Mouse (Mus musculus): Measurements from ENCODE around the gene Slc25a23.

Gene Slc25a23

DNA sequence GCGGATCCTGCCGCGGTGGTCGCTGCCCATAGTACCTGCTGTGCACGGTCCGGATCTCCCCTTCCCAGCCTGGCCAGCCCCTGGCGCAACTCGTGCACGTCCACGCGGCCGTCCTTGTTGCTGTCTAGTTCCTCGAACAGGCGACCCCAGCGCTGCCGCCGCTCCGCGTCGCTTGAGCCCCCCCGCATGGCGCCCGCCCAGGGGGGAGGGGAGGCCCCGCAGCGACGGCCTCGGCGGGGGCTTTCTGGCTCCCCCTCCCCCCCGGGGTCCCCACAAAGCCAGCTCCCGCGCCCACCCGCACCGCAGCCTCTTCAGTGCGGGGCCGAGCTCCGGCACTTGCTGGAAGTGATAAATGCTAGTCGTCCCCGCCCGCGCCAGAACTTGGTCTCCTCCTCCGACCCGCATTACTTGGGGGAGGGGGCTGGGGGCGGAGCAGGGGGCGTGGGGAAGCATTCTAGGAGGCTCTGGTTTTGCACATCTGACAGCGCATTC, at the start of gene Slc25a23:
Gene Slc25a23, minus strand, starts transcription at position 378 of the 492 bp plus-strand sequence.
- DNase-seq (ENCODE audit: low spot score): no peak

DNA sequence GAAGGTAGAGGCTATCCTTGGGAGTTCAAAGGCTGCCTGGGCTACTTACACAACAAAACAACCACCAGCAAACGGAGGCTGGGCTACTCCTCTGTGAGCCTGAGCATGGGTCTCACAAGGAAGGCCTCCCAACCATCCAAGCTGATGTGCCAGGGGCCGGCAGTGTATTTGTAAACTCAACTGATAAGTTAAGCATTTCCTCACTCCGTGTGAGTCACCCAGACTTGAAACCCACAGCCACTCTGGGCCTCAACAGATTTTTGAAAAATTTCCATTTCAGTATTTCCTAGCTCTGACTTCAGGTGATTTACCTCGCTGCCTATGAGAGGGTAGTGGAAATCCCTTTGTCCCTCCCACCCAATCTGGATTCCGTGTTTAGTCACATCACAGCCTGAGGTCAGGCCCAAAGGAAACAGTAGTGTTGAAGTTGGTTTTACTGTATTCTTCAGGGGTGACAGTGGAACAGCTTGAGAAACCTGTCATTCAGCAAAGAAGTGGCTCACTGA, 49.1 kb upstream of the Slc25a23 start:
- DNase-seq (ENCODE audit: low spot score): no peak

DNA sequence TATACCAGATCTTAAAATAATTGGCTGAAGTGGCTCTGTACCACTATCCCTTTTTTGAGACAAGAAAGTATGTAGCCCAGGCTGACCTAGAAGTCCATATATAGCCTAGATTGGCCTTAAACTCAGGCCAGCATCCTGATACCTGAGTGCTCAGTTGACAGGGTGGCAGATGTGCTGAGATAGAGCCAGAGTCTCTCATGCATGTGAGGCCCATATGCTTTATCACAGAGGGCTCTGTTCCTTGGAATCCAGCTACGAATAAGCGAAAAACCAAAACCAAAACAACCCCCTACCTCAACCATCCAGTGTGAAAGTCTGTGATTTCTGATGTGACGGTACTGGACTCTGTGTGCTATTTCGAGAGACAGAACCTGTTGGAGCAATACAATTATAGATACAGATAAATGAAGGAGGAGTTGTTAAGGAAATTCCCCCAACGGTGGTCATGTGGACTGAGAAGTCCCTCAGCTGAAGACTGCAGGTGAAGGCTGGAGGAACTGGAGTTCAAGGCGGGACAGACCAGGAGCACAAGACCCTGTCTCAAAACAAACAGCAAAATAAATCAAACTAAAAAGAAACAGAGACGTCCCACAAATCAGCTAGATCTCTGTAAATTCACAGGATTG, 48.5 kb upstream of the Slc25a23 start:
- no peak for DNase-seq (ENCODE audit: low spot score)

DNA sequence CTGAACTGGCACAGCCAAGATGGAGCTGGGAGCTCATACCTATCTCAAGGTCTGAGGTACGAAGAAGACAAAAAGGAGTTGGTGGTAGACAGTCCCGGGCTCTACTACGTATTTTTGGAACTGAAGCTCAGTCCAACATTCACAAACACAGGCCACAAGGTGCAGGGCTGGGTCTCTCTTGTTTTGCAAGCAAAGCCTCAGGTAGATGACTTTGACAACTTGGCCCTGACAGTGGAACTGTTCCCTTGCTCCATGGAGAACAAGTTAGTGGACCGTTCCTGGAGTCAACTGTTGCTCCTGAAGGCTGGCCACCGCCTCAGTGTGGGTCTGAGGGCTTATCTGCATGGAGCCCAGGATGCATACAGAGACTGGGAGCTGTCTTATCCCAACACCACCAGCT, 47.4 kb upstream of the Slc25a23 start:
- no peak for DNase-seq (ENCODE audit: low spot score)

DNA sequence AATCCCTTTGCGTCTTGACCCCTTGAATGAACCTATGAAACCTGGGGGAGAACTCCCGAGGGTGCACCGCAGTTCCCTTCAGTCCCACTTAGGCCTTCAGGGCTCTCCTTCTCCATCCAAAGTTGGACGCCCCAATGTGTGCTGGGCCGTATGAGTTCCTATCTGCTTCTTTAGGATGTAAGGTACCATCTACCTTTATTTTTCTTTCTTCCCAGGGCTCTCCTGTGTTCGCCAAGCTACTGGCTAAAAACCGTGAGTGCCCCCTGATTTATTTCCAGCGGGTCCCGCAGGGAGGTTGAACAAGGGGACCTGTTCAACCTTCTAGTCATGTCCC, 46.3 kb upstream of the Slc25a23 start:
- DNase-seq (ENCODE audit: low spot score): no peak

DNA sequence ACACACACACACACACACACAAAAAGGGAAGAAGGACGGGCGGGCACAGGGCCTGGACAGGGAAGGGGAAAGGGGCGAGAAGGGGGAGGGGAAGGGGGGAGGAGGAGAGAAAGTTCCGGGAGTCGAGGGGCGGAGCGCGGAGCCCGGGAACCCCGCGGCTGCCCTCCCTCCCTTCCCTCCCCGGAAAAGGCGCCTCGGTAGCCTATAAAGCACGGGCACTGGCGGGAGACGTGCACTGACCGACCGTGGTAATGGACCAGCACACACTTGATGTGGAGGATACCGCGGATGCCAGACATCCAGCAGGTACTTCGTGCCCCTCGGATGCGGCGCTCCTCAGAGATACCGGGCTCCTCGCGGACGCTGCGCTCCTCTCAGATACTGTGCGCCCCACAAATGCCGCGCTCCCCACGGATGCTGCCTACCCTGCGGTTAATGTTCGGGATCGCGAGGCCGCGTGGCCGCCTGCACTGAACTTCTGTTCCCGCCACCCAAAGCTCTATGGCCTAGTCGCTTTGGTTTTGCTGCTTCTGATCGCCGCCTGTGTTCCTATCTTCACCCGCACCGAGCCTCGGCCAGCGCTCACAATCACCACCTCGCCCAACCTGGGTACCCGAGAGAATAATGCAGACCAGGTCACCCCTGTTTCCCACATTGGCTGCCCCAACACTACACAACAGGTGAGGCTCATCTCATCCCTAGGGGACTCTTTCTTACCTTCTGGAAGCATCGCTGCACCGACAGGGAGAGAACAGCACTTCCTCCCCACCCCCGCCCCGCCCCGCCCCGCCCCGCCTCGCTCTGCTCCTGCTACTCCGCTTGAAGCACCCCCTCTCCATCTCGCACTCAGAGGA, 45.7 kb upstream of the Slc25a23 start, which contains the start of gene Tnfsf9:
Gene Tnfsf9, plus strand, starts transcription at position 145 of the 854 bp plus-strand sequence.
- DNase-seq (ENCODE audit: low spot score): no peak

DNA sequence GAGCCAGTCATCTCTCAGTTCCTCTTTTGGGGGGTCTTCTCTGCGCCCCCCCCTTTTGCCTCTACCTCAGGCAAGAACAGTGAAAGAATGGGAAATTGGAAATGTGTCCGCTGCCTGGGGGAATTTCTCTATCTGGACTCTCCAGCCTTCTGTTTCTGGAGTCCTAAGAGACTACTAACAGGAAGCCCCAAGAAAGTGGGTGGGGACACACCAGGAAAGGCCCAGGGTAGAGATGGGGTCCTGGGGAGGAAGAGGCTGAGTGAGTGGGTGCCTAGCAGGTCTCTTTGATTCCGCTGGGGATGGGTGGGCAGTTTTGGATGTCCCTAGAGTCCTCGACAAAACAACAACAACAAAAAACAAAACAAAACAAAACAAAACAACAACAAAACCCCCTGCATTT, 44.8 kb upstream of the Slc25a23 start:
- DNase-seq (ENCODE audit: low spot score): no peak

DNA sequence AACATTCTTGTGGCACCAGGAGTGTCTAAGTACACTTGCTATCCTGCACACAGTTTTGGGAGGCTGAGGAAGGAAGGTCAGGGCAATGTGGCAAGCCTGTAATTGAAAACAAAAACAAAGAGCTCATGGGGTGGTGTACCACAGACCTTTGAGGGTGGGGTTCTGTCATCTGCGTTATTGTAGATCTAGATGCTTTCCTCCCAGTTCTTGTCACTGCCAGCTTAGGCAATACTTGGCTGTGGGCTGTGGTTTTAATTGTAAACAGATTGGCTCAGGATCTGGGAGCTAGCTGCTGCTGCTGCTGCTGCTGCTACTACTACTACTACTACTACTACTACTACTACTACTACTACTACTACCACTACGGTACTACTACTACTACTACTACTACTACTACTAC, 42.6 kb upstream of the Slc25a23 start:
- no peak for DNase-seq (ENCODE audit: low spot score)

DNA sequence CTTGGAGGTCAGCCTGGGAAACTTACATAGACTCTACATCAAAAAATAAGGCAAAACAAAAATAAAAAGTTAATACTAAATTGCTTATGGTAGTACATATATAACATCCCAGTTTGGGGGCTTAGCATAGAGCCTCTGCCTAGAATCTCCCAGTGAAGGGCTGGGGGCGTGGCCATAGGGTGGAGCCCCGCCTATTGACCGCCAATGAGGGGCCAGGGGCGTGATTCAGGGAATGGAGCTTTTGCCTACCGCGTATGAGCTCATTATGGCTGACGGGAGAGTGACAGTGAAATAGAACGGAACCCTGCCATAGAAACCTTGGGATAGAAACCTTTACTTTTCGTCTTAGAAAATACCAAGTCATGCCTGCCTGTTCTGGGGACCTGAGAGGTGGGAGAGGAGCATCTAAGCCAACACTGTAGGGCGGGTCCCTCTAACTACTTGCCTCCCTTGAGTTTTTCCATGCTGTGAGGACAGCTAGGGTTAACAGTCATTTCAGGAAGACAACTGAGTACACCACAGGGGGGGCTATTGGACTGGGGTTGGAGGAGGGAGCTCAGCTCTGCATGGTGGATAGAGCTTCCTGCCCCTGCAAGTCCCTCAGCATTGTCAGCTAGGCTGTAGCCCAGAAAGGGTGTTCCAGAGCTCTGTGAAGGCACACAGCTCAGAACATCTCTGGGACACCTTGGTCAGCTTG, 40.1 kb upstream of the Slc25a23 start:
- no peak for DNase-seq (ENCODE audit: low spot score)

DNA sequence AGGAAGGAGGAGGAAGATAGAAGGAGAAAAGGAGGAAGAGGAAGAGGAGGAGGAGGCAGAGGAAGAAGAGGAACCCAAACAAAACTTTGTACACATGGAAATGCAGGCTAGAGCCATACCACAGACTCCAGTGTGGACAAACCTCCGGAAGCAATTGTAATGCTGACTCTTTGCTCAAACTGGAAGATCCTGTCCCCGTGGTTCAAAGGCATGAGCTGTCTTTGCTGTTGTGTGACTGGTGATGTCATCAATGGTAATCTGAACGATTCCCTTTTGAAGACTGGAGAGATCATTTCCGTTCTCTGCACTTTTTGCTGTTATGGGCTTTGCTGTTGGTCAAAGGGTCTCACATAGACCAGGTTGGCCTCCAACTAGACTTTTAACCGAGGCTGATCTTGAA, 38.7 kb upstream of the Slc25a23 start:
- DNase-seq (ENCODE audit: low spot score): no peak

DNA sequence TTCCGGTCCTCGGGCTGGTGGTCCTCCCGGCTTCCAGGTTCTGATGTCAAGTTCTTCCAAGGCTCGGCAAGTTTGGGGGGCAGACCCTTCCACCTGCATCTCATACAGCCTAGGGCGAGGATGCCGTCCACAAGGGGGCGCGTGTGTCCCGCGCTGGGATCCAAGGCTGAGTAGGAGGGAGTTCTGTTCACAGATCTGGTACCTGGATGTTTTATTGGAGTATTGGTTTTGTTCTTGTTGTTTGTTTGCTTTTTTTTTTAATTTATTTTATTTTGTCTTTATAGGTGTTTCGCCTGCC, 36.9 kb upstream of the Slc25a23 start:
- DNase-seq (ENCODE audit: low spot score): peak; percentile 60

DNA sequence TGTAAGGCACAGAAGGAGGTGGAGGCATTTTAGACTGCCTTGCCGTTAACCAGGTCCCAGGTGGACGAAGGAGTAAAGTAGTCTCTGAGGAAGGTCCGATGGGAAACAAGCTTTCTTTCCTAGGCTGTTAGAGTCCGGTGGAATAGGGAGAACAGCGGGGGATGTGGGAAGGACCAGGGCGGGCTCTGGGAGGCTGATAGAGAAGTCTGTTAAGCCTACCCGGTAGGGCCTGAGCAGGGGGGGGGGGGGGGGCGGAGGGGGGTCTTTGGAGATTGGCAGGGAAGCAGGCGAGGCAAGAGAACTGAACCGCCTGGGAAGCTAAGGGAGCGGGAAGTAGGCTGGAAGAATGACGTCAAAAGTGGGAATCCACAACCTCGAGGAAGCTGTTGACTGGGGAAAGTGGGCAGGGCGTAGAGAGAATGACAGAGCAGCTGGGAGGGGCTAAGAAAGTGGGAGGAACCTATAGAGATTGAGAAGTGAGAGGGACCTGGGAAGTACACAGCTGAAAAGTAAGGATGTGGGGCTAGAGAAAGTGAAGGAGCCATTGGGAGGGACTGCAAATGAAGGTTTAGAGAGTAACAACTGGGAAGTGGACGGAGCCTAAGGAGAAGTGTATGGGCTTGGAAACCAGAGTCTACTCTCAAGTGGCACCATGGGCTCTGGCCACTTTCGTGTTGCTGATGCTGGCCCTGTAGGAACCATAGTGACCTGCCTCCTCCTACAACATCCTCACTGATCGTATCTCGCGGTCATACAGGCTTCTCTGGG, 36.4 kb upstream of the Slc25a23 start:
- no peak for DNase-seq (ENCODE audit: low spot score)

DNA sequence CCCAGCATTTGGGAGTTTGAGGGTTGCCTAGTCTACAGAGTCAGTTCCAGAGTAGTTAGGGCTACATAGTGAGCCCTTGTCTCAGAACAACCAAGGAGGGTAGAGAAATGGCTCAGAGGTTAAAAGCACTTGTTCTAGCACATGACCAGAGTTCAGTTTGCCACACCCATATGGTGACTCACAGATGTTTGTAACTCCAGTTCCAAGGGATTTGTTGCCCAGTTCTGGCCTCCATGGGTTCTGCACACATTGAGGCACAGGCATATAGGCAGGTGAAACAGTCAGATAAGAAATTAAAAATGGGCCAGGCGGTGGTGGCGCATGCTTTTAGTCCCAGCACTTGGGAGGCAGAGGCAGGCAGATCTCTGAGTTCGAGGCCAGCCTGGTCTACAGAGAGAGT, 34.6 kb upstream of the Slc25a23 start:
- no peak for DNase-seq (ENCODE audit: low spot score)

DNA sequence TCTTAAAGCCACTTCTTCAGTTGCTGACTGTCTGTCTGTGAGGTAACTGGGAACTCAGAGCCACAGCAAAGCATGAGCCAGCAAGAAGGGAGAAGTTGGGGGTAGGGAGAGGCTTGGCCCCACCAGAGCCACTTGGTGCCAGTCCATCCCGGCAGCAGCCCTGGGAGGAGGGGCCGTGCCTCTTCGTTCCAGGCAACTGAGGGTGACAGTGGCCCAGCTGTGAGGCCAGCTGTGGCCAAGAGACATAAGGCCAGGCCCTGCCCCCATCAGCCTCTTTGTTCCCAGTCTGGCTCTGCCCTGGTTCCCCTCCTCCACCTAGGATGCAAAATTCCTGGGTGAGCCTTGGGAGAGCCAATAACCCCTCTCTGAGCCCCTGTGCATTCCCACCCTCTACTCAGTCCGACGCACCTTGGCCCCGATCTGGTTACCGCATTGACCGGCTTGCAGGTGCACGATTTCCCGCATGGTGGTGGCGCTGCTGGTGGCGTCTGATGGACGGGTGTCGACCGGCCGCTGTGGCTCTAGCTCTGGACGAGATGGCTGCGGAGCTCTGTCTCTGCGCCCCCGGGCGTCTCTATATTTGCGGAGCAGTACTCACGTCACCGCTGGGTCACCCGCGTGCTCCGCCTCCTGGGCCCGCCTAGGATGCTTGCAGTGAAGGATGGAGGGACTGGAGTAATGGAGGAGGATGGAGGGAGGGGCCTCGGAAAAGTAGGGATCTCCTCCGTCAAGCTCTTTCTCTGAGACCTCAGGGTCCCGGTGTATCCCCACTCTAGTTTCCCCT, 27.6 kb upstream of the Slc25a23 start, which contains the start of gene Tubb4a:
Gene Tubb4a, minus strand, starts transcription at position 734 of the 784 bp plus-strand sequence.
- DNase-seq (ENCODE audit: low spot score): no peak

DNA sequence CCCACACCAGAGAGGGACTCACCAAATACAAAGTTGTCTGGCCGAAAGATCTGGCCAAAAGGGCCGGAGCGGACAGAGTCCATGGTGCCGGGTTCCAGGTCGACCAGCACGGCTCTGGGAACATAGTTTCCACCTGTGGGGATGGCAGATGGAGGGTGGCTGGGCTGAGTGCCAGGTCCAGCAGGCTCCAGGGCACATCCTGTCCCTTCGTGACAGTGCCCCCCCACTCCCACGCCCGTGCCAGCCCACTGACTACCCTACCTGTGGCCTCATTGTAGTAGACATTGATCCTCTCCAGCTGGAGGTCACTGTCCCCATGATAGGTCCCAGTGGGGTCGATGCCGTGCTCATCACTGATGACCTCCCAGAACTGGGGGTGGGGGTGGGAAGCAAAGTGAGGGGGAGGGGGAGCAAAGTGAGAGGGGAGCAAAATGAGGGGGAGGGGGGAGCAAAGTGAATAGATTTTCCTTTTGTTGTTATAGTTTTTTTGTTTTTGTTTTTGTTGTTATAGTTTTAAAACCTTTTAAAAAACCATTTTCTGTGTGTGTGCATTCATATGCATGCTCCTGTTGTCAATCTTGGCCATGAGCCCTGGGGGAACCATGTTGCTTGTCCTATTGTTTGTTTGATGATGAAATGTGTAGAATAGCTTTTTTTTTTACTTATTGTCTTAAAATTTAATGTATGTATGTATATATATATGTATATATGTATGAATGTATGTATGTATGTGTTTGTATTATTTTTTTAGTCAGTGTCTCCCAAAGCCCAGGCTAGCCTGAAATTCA, 26.5 kb upstream of the Slc25a23 start:
- DNase-seq (ENCODE audit: low spot score): no peak

DNA sequence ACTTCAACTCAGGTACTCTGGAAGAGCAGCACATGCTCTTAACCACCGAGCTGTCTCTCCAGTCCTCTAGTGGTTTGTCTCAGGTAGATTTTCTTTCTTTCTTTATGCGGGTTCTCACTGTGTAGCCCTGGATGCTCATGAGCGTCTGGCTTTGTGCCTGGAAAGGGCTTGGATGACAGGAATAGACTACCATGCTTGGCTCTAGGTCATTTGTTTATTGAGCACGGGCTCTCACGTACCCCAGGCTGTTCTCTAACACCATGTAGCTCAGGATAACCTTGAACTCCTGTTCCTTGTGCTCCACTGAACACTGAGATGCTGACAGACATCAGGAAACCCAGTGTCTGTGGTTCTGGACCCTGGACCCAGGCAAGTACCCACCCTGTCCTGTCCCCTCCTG, 22.8 kb upstream of the Slc25a23 start:
- DNase-seq (ENCODE audit: low spot score): no peak

DNA sequence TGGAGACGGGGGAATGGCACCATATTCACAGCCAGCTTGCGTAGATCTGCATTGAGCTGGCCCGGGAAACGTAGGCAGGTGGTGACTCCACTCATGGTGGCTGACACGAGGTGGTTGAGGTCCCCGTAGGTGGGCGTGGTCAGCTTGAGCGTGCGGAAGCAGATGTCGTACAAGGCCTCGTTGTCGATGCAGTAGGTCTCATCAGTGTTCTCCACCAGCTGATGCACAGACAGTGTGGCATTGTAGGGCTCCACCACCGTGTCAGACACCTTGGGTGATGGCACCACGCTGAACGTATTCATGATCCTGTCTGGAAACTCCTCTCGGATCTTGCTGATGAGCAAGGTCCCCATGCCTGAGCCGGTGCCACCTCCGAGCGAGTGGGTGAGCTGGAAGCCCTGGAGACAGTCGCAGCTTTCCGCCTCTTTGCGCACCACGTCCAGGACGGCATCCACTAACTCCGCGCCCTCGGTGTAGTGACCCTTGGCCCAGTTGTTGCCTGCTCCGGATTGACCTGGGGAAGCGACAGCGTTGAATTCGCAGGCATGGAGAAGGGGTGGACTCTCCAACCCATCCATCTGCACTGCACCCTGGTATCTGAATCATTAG, 21.7 kb upstream of the Slc25a23 start:
- no peak for DNase-seq (ENCODE audit: low spot score)

DNA sequence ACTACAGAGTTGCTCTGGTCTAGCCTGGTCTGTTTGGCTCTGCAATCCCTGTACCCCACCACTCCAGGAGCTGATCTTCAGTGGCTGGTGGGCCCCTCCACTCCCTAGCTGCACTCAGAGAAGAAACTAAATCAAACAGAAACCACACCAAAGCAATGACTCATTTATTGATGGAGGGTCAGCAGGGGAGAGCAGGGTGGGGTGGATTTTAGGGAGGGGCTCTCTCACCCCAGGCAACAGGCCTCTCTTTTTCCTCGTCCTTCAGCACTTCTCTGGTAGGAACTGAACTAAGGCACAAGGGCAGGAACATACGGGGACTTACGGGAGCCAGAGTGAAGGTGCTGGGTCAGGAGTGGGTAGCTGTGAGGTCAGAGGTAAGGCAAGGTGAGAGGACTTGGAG, 20.3 kb upstream of the Slc25a23 start:
- no peak for DNase-seq (ENCODE audit: low spot score)

DNA sequence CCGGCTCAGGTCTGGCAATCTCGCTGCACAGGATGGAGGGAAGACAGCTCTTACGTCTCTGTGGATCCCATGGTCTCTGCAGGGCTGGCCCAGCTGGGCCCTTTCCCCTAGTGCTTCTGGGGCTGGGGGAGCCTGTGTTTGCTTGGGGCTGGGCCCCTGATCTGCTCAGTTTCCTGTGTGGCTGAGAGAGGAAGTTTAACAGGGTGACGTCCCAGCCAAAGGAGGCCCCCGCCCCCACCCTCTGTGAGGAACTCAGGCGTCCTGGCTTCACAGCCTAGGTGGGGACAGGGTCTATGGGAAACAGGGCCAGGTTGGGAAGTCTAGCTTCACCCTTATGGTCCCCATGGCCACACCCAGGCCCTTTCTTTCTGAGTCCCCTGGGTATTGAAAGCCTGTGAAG, 18.7 kb upstream of the Slc25a23 start, which contains the start of gene Dennd1c:
Gene Dennd1c, minus strand, starts transcription at position 179 of the 400 bp plus-strand sequence.
- DNase-seq (ENCODE audit: low spot score): peak; percentile 23

DNA sequence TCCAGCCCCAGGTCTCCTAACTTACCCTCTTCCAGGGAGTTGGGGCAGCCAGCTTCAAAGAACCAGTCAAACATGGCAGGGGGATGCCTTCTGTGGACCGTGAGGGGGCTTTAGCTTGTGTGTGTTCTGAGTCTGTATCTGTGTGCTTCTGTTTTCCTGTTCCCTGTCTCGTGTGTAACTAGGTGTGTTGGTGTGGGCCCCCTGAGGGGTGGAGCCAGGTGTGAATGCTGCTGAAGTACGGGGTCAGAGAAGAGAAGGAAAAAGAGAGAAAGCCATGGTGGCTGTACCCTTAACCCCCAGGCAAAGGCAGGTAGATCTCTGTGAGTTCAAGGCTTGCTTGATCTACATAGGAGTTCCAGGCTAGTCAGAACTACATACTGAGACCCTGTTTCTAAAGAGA, 17.3 kb upstream of the Slc25a23 start:
- DNase-seq (ENCODE audit: low spot score): no peak
